Mouse (Mus musculus): ENCODE results near the gene Dhcr7. TPM values are rescaled to one million over a fixed set of nuclear protein-coding genes. Genes with fewer than 3 reads are reported as not detected.

Gene Dhcr7
- 92.6 and 95.7 TPM in 2 replicates for polyA plus RNA-seq (2016; fragmentation: Nextera tagmentation; extraction: Ambion mirVana)

DNA sequence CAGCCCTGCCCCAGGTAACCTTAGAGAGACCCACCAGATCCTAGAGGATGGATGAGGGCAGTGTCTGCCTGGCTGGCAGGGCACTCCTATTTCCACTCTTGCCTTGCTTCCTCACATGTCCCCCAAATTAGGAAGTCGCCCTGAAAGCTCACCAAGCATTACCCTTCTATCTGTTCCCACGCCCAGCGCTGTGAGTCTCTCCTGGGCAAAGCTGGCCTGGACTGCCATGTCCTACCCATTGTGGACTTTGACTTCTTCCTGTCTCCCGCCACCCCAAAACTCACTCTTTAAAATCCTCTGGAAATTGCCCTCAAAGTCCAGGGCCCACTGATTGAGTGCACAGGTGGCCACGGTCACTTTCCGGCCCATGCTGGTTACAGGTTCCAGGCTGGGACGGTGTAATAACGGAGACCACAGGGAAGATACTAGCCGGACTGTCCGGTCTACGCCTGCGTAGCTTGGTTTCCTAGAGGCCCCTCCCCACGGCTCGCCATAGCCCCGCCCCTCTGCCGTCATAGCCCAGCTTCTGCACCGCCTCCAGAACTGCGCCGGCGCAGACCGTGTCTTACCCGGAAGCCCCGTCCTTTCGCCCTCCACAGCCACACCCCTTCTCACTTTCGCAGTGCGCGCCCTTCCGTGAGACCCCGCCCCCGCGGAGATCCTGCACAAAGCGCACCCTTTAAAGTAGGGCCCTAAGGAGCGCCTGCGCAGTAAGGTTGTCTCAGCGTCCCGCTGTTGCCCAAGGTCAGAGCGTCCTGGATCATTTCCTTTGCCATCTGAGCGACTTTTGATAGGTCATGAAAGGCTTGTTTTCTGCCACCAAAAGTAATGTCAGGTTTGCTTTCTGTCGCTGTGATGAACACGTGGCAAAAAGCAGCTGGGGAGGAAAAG, at the start of gene Dhcr7, which contains the start of gene Nadsyn1:
Dhcr7 (plus strand) TSS at position 771 of the 891 bp plus-strand sequence.
Nadsyn1 (minus strand) TSS at position 475 of the 891 bp plus-strand sequence.
- Histone ChIP-seq H3K4me1 (replicated peaks) (peaks cover 17% of the 10 kb centered on the region), H3K27ac (peak within 1 kb of the TSS; percentile 92), H3K4me3 (peak within 1 kb of the TSS; percentile 69), H3K36me3 (peaks cover 16% of the 10 kb centered on the region), H3K9me3 (no peaks in the 10 kb centered on the region), H3K27me3 (ENCODE audit: insufficient read depth, poor library complexity, severe bottlenecking) (no peaks in the 10 kb centered on the region)
- DNase-seq (ENCODE audit: low spot score), result peak; percentile 100
- WGBS, result under 1% methylated on average over 40 of the region's 40 CpGs

DNA sequence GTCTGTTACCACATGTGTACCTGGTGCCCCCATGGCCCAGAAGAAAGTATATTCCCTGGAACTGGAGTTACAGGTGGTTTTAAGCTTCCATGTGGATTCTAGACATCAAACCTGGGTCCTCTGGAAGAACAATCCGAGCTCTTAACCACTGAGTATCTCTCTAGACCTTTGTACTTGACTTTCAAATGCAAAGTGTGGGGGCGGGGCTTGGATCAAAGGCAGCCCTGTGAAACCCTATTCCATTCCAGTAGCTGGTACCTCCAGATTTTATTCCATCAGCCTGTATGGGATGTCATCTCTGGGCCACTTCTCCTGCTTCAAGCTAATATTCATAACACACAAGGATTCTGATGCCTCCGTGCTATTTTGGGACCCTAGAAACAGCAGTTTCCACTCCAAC, 46.8 kb upstream of the Dhcr7 start:
- Histone ChIP-seq H3K9me3 (no peaks in the 10 kb centered on the region), H3K4me3 (no peak overlapping the region), H3K4me1 (replicated peaks) (no peaks in the 10 kb centered on the region), H3K36me3 (no peaks in the 10 kb centered on the region), H3K27ac (no peak overlapping the region), H3K27me3 (ENCODE audit: insufficient read depth, poor library complexity, severe bottlenecking) (peaks cover 7% of the 10 kb centered on the region; the same call in 1 of the 2 replicates)
- no peak for DNase-seq (ENCODE audit: low spot score)
- 31% methylated on average over 3 of the region's 3 CpGs for WGBS

DNA sequence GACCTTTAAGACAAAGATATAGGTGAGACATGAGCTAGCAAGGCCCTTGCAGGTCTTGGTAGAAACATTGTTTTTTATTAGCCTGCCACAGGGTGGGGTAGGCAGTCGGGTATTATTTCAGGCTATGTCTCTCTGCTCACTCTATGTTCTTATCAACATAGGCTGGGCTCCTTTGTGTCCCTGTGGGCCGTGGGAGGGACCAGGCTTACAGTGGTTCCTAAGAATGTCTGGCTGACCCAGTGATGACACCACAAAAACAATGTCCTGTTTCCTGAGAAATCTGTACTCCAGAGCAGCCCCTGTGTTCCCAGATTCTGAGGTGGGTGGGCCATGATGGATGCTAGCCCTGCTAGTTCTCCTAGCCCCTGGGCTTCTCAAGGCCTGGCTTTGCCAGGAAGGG, 45.6 kb upstream of the Dhcr7 start:
- Histone ChIP-seq H3K4me1 (replicated peaks) (peaks cover 2% of the 10 kb centered on the region), H3K27ac (no peak overlapping the region), H3K27me3 (ENCODE audit: insufficient read depth, poor library complexity, severe bottlenecking) (peaks cover 13% of the 10 kb centered on the region; the same call in 1 of the 2 replicates), H3K36me3 (no peaks in the 10 kb centered on the region), H3K4me3 (no peak overlapping the region), H3K9me3 (no peaks in the 10 kb centered on the region)
- DNase-seq (ENCODE audit: low spot score), result no peak
- WGBS, result 65% methylated on average over 2 of the region's 2 CpGs

DNA sequence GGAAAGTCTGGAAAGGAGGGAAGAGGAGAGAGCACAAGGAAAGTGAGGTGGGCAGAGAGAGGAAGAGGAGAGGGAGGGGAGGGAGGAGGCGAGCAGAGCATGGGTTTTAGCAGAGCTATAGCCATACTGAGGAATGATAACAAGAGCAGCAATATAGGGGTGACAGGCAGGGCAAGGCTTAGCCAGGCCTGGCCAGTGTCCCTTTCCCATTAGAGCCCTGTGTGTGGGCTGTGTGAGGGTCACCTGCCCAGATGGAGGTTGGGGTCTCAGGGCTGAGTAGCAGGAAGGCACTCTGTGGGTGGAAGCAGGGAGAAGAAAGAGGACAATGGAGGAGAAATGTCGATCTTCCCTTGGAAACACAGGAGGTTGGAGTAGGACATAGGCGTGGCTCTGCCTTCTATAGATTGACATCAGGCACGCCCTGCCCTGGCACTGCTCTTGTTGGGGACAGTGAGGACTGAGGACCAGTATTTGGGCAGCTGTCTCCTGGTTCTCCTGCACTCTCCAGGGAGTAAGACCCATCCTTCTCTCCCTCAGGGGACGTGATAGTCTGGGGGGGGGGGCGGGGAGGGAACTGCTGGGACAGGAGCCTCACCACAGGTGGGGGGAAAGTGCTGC, 39.5 kb upstream of the Dhcr7 start:
- peaks cover 39% of the 10 kb centered on the region for H3K4me1 ChIP-seq (replicated peaks)
- H3K27ac ChIP-seq, result peak overlapping the region; percentile 84

DNA sequence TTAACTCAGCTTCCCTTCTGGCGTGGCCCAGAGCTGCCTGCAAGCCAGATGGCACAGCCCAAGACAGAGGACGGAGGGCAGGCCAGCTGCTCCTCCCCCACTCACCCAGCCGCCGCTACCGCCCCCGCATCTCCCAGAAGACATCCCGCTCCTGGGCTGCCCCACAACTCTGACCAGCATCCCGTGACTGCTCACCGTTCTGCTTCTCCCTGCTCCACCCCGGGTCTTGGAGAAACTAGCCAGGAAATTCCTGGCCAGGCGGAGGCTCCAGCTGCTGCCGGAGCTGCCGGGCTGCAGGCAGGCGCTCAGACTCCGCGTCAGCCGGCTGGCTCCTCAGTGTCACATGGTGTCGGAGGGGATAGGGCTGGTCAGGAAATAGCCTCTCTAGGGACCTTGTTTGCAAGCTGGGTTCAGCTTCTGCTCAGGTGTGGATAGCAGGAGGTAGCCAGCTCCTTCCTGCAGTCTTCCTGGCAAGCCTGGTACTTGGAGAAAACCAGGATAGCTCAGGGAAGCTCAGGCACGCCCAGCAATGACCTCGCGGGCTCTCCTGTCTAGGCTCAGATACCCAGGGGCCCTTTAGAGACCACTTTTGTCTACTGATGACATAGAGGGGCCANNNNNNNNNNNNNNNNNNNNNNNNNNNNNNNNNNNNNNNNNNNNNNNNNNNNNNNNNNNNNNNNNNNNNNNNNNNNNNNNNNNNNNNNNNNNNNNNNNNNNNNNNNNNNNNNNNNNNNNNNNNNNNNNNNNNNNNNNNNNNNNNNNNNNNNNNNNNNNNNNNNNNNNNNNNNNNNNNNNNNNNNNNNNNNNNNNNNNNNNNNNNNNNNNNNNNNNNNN, 38.7 kb upstream of the Dhcr7 start, which contains the start of gene Mrgpre:
Mrgpre (minus strand) TSS at position 505 of the 834 bp plus-strand sequence.
- Histone ChIP-seq H3K4me1 (replicated peaks) (peaks cover 39% of the 10 kb centered on the region), H3K36me3 (no peaks in the 10 kb centered on the region), H3K4me3 (peak within 1 kb of the TSS; percentile 57), H3K27me3 (ENCODE audit: insufficient read depth, poor library complexity, severe bottlenecking) (peaks cover 26% of the 10 kb centered on the region; the same call in 1 of the 2 replicates), H3K27ac (peak within 1 kb of the TSS; percentile 84), H3K9me3 (no peaks in the 10 kb centered on the region)
- WGBS, result 2% methylated on average over 21 of the region's 21 CpGs
- peak; percentile 80 for DNase-seq (ENCODE audit: low spot score)

More for the DNA sequence above, 39.5 kb upstream of the Dhcr7 start:
- Histone ChIP-seq H3K9me3 (no peaks in the 10 kb centered on the region), H3K36me3 (no peaks in the 10 kb centered on the region), H3K27me3 (ENCODE audit: insufficient read depth, poor library complexity, severe bottlenecking) (peaks cover 26% of the 10 kb centered on the region; the same call in 1 of the 2 replicates), H3K4me3 (peak overlapping the region; percentile 57)
- 14% methylated on average over 6 of the region's 6 CpGs for WGBS
- no peak for DNase-seq (ENCODE audit: low spot score)

DNA sequence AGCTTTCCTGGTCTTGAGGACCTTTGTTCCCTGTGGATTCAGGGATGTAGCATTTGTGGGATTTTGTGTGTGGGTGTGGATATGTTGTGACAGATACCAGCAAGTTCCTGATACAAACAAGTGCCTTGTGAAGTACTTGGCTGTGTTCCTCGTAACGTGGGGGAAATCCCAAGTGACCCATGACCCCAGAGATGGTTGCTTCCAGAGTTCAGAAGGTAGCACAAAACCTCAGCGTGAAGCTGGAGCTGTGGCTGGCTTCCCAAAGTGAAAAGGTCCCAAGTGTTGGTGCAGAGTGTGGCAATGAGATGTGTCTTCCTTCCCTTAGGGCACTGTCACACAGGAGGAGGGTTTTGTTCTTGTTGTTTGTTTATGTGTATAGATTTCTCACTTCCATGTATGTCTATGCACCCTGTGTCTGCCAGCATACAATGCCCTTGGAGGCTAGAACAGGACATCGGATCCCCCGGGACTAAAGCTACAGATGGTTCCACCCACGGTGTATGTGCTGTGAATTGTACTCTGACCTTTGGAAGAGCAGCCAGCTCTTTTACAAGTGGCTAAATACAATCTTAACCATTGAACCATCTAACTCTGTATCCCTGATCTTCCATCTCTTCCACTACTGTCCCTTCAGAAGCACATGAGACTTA, 30.5 kb upstream of the Dhcr7 start:
- 88% methylated on average over 6 of the region's 6 CpGs for WGBS
- peaks cover 28% of the 10 kb centered on the region for H3K36me3 ChIP-seq
- H3K4me3 ChIP-seq, result no peak overlapping the region
- no peaks in the 10 kb centered on the region for H3K9me3 ChIP-seq
- no peaks in the 10 kb centered on the region for H3K27me3 ChIP-seq (ENCODE audit: insufficient read depth, poor library complexity, severe bottlenecking)
- DNase-seq (ENCODE audit: low spot score), result no peak
- H3K27ac ChIP-seq, result no peak overlapping the region
- no peaks in the 10 kb centered on the region for H3K4me1 ChIP-seq (replicated peaks)

DNA sequence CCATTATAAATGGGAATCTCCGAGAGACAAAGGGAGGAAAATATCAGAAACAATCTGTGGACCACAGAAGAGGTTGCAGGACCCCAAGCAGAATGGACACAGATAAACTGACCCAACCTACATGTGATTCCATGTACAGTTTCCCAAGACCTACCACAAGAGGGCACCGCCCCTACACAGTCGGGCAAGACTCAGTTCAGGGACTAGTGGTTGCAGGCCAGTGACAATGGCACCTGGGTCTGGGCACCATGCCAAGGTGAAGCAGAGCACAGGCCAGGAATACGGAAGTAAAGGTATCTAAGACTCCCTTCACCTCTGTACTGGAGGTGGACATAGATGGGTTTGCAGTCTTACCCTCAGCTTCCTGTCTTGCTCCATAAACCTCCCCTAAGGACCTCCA, 29.8 kb upstream of the Dhcr7 start:
- DNase-seq (ENCODE audit: low spot score), result peak; percentile 33
- no peaks in the 10 kb centered on the region for H3K27me3 ChIP-seq (ENCODE audit: insufficient read depth, poor library complexity, severe bottlenecking)
- H3K4me1 ChIP-seq (replicated peaks), result no peaks in the 10 kb centered on the region
- H3K9me3 ChIP-seq, result no peaks in the 10 kb centered on the region
- H3K4me3 ChIP-seq, result no peak overlapping the region
- no peak overlapping the region for H3K27ac ChIP-seq
- WGBS, result 66% methylated on average over 4 of the region's 4 CpGs
- H3K36me3 ChIP-seq, result peaks cover 34% of the 10 kb centered on the region

DNA sequence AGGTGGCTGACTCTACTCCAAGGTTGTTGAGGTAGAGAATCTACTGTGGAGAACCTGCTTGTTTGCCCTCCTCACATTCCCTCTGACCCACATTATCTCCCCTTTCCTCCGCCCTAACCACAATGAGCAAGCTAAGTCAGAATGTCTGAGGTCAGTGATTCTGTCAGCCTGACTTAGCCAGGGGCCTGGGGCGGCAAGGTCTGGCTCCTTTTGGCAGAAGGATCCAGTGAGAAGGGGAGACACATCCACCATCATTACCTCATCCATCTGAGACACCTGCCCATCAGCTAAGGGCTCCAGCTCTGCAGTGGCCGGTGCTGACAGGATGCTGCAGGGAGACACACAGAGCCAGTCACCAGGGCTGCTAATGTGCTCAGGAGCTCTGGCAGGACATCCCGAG, 24.2 kb upstream of the Dhcr7 start:
- no peak for DNase-seq (ENCODE audit: low spot score)
- Histone ChIP-seq H3K27me3 (ENCODE audit: insufficient read depth, poor library complexity, severe bottlenecking) (no peaks in the 10 kb centered on the region), H3K36me3 (peaks cover 91% of the 10 kb centered on the region), H3K27ac (no peak overlapping the region), H3K4me1 (replicated peaks) (no peaks in the 10 kb centered on the region), H3K4me3 (no peak overlapping the region), H3K9me3 (no peaks in the 10 kb centered on the region)
- WGBS, result 93% methylated on average over 4 of the region's 4 CpGs

DNA sequence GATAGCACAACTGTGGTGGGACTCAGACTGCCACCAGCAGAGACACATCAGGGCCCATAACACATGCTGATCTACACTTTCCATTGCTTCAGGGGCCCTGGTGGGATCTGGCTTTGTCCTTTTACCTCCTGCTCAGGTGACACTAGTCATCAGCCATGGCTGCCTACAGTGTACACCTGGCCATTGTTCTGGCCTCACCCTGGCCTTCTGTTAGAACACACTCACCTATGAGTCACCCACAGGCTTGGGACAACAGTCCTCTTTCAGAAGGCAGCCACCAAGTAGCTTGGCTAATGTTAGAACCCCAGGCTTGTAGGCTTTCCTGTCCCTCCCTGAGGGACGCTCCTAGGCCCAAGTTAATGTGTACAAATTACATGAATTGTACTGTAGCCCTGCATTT, 22.2 kb upstream of the Dhcr7 start:
- H3K27ac ChIP-seq, result no peak overlapping the region
- H3K4me1 ChIP-seq (replicated peaks), result no peaks in the 10 kb centered on the region
- no peaks in the 10 kb centered on the region for H3K27me3 ChIP-seq (ENCODE audit: insufficient read depth, poor library complexity, severe bottlenecking)
- H3K36me3 ChIP-seq, result peaks cover 96% of the 10 kb centered on the region
- 90% methylated on average over 1 of the region's 1 CpGs for WGBS
- no peaks in the 10 kb centered on the region for H3K9me3 ChIP-seq
- DNase-seq (ENCODE audit: low spot score), result no peak
- H3K4me3 ChIP-seq, result no peak overlapping the region

DNA sequence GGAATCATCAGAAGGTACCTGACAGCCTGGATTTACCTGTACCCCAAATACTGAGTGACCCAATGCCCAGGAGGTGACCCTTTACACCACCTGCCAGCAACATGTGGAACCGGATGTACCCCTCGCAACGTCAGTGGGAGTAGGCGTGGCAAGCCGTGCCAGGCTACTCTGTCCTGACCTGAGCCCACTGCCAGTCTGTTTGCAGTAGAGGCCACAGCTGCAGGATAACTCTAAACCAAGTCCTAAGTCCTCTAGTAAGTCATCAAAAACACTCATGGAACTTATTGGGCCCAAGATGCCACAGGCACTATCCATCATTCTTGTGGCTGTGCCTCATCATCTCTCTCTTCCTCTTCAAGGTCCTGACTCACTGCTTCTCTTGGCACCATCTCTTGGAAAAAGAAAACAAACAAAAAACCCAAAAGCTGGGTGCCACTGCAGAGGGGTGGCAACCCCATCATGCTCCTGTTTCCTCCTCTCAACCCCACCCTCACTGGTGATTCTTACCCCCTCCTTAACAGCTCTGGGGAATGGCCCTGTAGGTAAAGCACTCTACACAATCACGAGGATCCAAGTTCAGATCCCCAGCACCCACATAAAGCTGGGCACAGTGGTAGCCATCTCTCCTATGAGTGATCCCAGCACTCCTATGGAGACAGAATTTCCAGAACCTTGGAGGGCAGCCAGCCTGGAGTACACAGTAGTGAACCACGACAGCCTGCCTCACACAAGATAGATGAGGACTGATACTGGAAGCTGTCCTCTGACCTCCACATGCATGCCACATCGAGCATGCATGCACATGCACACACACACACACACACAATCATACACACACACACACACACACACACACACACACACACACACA, 21.5 kb upstream of the Dhcr7 start:
- no peaks in the 10 kb centered on the region for H3K9me3 ChIP-seq
- H3K4me3 ChIP-seq, result no peak overlapping the region
- H3K27me3 ChIP-seq (ENCODE audit: insufficient read depth, poor library complexity, severe bottlenecking), result no peaks in the 10 kb centered on the region
- WGBS, result 90% methylated on average over 8 of the region's 8 CpGs
- H3K4me1 ChIP-seq (replicated peaks), result no peaks in the 10 kb centered on the region
- H3K36me3 ChIP-seq, result peaks cover 96% of the 10 kb centered on the region
- DNase-seq (ENCODE audit: low spot score), result no peak
- no peak overlapping the region for H3K27ac ChIP-seq

DNA sequence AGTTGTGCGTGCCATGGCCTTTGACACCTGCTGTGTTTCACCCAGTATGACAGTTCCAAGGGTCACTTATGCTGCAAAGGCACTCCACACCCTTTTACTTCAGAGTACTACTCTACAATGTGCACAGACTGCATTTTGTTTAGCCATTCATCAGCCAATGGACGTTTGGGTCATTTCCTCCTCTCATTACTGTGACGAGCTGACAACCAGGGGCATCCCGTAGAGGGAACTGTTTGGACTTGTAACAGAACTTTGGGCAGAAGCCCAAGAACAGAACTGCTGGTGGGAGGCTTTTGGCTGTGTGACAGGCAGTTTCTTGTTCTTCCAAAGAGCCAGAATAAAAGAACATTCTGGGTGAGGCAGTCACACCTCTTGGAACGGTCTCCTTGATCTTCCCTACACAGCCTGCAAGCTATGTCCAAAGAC, 17.7 kb upstream of the Dhcr7 start:
- WGBS, result 81% methylated on average over 5 of the region's 5 CpGs
- Histone ChIP-seq H3K36me3 (peaks cover 96% of the 10 kb centered on the region), H3K27ac (no peak overlapping the region), H3K4me3 (no peak overlapping the region), H3K27me3 (ENCODE audit: insufficient read depth, poor library complexity, severe bottlenecking) (no peaks in the 10 kb centered on the region), H3K9me3 (no peaks in the 10 kb centered on the region), H3K4me1 (replicated peaks) (no peaks in the 10 kb centered on the region)
- DNase-seq (ENCODE audit: low spot score), result no peak

Measured in hindbrain, embryonic 10.5 days (tissue).